7 mouse cellular contexts compared by ENCODE assay signal in the genomic region with DNA sequence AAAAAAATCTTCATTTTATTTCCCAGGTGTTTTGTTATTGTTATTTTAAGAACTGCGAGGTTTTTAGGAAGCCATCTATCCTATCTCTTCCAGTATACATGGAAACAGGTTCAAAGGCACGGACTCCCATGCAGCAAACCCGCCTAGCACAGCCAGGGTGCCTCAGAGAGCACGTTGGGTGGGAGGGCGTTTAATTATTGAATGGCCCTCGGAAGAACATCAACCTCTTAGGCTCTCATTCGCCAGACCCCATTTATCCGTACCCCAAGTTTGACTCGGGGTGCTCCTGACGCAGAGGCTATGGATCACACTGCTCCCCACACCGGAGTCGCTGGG. TPM values are rescaled to one million over a fixed set of nuclear protein-coding genes. Genes with fewer than 3 reads are reported as not detected.
DNase-seq lines count a peak whose midpoint lies in the region; ATAC-seq and TF ChIP-seq lines count a peak whose summit lies in the region.

No protein-coding gene starts in this region.

- H3K4me3 ChIP-seq in testis, adult 2 months (ENCODE audit: control insufficient read depth, low read depth, low read length), result peak overlapping the region; percentile 94
- peak overlapping the region; percentile 79 for H3K4me3 ChIP-seq in embryonic facial prominence, embryonic 11.5 days (ENCODE audit: low read depth, low read length)
- H3K4me3 ChIP-seq in limb, embryonic 12.5 days (replicated peaks), result peak overlapping the region; percentile 85
- peak overlapping the region; percentile 83 for H3K4me3 ChIP-seq in stomach, embryonic 14.5 days (ENCODE audit: low read depth, low read length)

- no peaks in the 10 kb centered on the region for H3K27me3 ChIP-seq in testis, adult 2 months (ENCODE audit: control insufficient read depth, insufficient read depth, low read length)
- no peaks in the 10 kb centered on the region for H3K27me3 ChIP-seq in embryonic facial prominence, embryonic 11.5 days (ENCODE audit: control insufficient read depth, insufficient read depth, low read length)
- no peaks in the 10 kb centered on the region for H3K27me3 ChIP-seq in limb, embryonic 12.5 days
- no peaks in the 10 kb centered on the region for H3K27me3 ChIP-seq in stomach, embryonic 14.5 days (ENCODE audit: control insufficient read depth, insufficient read depth, low read length)

- DNase-seq in testis, postnatal 10 days (ENCODE audit: low spot score), result no peak
- DNase-seq in embryonic facial prominence, embryonic 11.5 days (ENCODE audit: low spot score), result peak; percentile 41
- no peak for DNase-seq in cerebellum, postnatal 10 days
- DNase-seq in layer of hippocampus, postnatal 36 days, result no peak

- TF ChIP-seq CTCF in testis, adult 2 months (IDR thresholded peaks at IDR 0.05; ENCODE audit: control insufficient read depth, insufficient read depth, insufficient replicate concordance, low read depth, low read length), result no peak

- no peak for ATAC-seq in embryonic facial prominence, embryonic 11.5 days (replicated peaks; ENCODE audit: insufficient number of reproducible peaks, low FRiP score, low TSS enrichment, low read depth)
- ATAC-seq in limb, embryonic 12.5 days (ENCODE audit: insufficient number of reproducible peaks, insufficient read depth, low FRiP score, low TSS enrichment, low read depth), result peak; percentile 66; the same call in 1 of the 2 replicates
- no peak for ATAC-seq in stomach, embryonic 14.5 days (ENCODE audit: insufficient number of reproducible peaks, insufficient read depth, low FRiP score, low read depth)

- H3K4me1 ChIP-seq in testis, adult 2 months (ENCODE audit: control insufficient read depth, insufficient read depth, low read length), result peaks cover 7% of the 10 kb centered on the region
- no peaks in the 10 kb centered on the region for H3K4me1 ChIP-seq in embryonic facial prominence, embryonic 11.5 days (ENCODE audit: control insufficient read depth, insufficient read depth, low read length)
- peaks cover 9% of the 10 kb centered on the region for H3K4me1 ChIP-seq in limb, embryonic 12.5 days (replicated peaks)
- H3K4me1 ChIP-seq in stomach, embryonic 14.5 days (ENCODE audit: control insufficient read depth, insufficient read depth, low read length), result peaks cover 6% of the 10 kb centered on the region; the same call in 1 of the 2 replicates

- peak overlapping the region; percentile 92 for H3K9ac ChIP-seq in embryonic facial prominence, embryonic 11.5 days (replicated peaks; ENCODE audit: low read length)
- peak overlapping the region; percentile 80 for H3K9ac ChIP-seq in limb, embryonic 12.5 days (replicated peaks)
- H3K9ac ChIP-seq in stomach, embryonic 14.5 days (replicated peaks; ENCODE audit: low read depth, low read length), result peak overlapping the region; percentile 77

- no peak for TF ChIP-seq POLR2A in testis, adult 2 months (IDR thresholded peaks at IDR 0.05; ENCODE audit: control insufficient read depth, low read depth, low read length)

- 9% methylated on average over 11 of the region's 12 CpGs for WGBS in embryonic facial prominence, embryonic 11.5 days
- 8% methylated on average over 12 of the region's 12 CpGs for WGBS in limb, embryonic 12.5 days
- WGBS in stomach, embryonic 14.5 days, result 4% methylated on average over 12 of the region's 12 CpGs

- peak overlapping the region; percentile 79 for H3K4me2 ChIP-seq in embryonic facial prominence, embryonic 11.5 days (ENCODE audit: low read depth, low read length)
- H3K4me2 ChIP-seq in limb, embryonic 12.5 days, result peak overlapping the region; percentile 86
- H3K4me2 ChIP-seq in stomach, embryonic 14.5 days (replicated peaks; ENCODE audit: low read depth, low read length), result peak overlapping the region; percentile 79

- no peak overlapping the region for H3K27ac ChIP-seq in testis, adult 2 months (ENCODE audit: control insufficient read depth, insufficient read depth, low read depth, low read length)
- no peak overlapping the region for H3K27ac ChIP-seq in embryonic facial prominence, embryonic 11.5 days (replicated peaks; ENCODE audit: low read depth, low read length)
- no peak overlapping the region for H3K27ac ChIP-seq in limb, embryonic 12.5 days
- H3K27ac ChIP-seq in stomach, embryonic 14.5 days (ENCODE audit: low read length), result no peak overlapping the region

- H3K36me3 ChIP-seq in testis, adult 2 months (ENCODE audit: control insufficient read depth, insufficient read depth, low read length), result no peaks in the 10 kb centered on the region; the same call in 1 of the 2 replicates
- no peaks in the 10 kb centered on the region for H3K36me3 ChIP-seq in embryonic facial prominence, embryonic 11.5 days (replicated peaks; ENCODE audit: control insufficient read depth, insufficient read depth, low read depth, low read length)
- H3K36me3 ChIP-seq in limb, embryonic 12.5 days, result peaks cover 29% of the 10 kb centered on the region
- peaks cover 19% of the 10 kb centered on the region for H3K36me3 ChIP-seq in stomach, embryonic 14.5 days (ENCODE audit: control insufficient read depth, insufficient read depth, low read length)

- H3K9me3 ChIP-seq in embryonic facial prominence, embryonic 11.5 days (replicated peaks; ENCODE audit: control insufficient read depth, low read length), result no peaks in the 10 kb centered on the region
- no peaks in the 10 kb centered on the region for H3K9me3 ChIP-seq in limb, embryonic 12.5 days
- H3K9me3 ChIP-seq in stomach, embryonic 14.5 days (ENCODE audit: control insufficient read depth, low read depth, low read length), result no peaks in the 10 kb centered on the region

RNA-seq across cellular contexts. Expression of a gene that starts 1.6 kb away (rescaled TPM):
- 3.0 and 5.2 TPM in 2 replicates for polyA plus RNA-seq in testis, adult 2 months (2012; rRNA removed)
- 7.7 and 7.8 TPM in 2 replicates for polyA plus RNA-seq in embryonic facial prominence, embryonic 11.5 days (2014; fragmentation: Nextera tagmentation; extraction: Ambion mirVana)
- 10.3 and 10.8 TPM in 2 replicates for polyA plus RNA-seq in limb, embryonic 12.5 days (2016; fragmentation: Nextera tagmentation; extraction: Ambion mirVana)
- polyA plus RNA-seq in stomach, embryonic 14.5 days (2014; fragmentation: Nextera tagmentation; extraction: Ambion mirVana), result 7.1 and 7.3 TPM in 2 replicates
- total RNA-seq in layer of hippocampus, postnatal 36 days (2021), result 10 to 100 TPM; 33.0 to 35.1 TPM

RNA-seq across cellular contexts. Expression of a gene that starts 39.3 kb away (rescaled TPM):
- polyA plus RNA-seq in testis, adult 2 months (2012; rRNA removed), result 17.4 and 18.1 TPM in 2 replicates
- polyA plus RNA-seq in embryonic facial prominence, embryonic 11.5 days (2014; fragmentation: Nextera tagmentation; extraction: Ambion mirVana), result 21.3 and 25.6 TPM in 2 replicates
- polyA plus RNA-seq in limb, embryonic 12.5 days (2016; fragmentation: Nextera tagmentation; extraction: Ambion mirVana), result 34.8 and 35.3 TPM in 2 replicates
- 18.9 and 24.3 TPM in 2 replicates for polyA plus RNA-seq in stomach, embryonic 14.5 days (2014; fragmentation: Nextera tagmentation; extraction: Ambion mirVana)
- 10 to 100 TPM; 29.4 to 33.1 TPM for total RNA-seq in layer of hippocampus, postnatal 36 days (2021)
